Mouse (Mus musculus) kidney, adult 2 months (tissue): ENCODE measurements at regions not wholly inside any gene's neighbourhood (a gene's known extent, or its start where the extent isn't known, plus 50 kb on each side); places are given as distances from the start of the nearest gene placed in this dataset.

Experiments used
- CTCF ChIP-seq: fragments of 200-500 bp; conservative IDR thresholded peaks from 2 replicates; pipeline ENCODE4 v1.5.1; 2011; ENCODE audit warnings: low read depth, mild to moderate bottlenecking, control low read depth, low read length, moderate library complexity, mixed read lengths; ENCODE audit not compliant: insufficient read depth, insufficient read length
- POLR2A ChIP-seq: fragments of 200-500 bp; IDR thresholded peaks from one replicate; pipeline ENCODE4 v1.6.1; 2011; ENCODE audit warnings: low read depth, low read length, control low read depth

DNA sequence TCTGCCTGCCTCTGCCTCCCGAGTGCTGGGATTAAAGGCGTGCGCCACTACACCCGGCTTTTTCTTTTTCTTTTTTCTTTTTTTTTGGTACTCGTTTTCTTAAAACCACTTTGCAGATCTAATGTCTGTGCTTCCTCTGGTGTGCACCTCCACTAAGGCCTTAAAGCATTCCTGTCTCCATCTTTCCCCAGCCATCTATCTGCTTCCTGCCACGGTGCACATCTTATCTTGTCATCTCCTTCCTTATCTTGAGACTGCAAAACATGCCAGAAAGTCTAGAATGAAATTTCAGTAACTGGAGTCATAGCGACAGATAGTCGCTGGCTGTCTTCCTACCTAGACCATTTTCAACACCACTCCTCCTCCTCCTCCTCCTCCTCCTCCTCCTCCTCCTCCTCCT is 74.9 kb downstream of the Zfp281 start:
- TF ChIP-seq CTCF (no peak), POLR2A (no peak)
